Mouse (Mus musculus) ovary, postnatal 36 days (tissue): ENCODE data around the gene Rora.

Experiments
- DNase-seq: peaks from one replicate; pipeline ENCODE4 v3.0.0; 2022; ENCODE audit warnings: low spot score, mixed read lengths

Gene Rora

GRCm38 (mm10) chr9:69237316-69237715 is 583.7 kb downstream of the Rora start:
- DNase-seq = no peak

GRCm38 (mm10) chr9:69242538-69242937 is 589.0 kb downstream of the Rora start:
- no peak for DNase-seq

DNA sequence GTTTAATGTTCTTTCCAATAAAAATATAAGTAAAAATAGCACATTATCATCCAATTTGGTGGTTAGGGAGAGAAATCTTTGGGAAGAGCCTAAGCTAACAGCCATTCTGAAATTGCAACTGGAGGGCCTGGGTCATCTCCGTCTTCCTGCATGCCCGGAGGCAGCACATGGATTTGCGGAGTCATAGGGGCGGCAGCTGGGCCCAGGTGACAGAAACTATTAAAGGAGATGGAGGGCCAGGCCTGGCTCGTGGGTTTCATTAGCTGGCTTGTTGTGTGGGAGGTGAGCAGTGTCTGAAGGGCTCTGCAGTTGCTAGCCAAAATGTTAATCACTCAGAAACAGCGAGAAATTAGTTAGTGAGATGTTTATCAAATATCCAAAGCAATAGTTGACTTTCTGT is 590.0 kb downstream of the Rora start:
- DNase-seq = no peak

DNA sequence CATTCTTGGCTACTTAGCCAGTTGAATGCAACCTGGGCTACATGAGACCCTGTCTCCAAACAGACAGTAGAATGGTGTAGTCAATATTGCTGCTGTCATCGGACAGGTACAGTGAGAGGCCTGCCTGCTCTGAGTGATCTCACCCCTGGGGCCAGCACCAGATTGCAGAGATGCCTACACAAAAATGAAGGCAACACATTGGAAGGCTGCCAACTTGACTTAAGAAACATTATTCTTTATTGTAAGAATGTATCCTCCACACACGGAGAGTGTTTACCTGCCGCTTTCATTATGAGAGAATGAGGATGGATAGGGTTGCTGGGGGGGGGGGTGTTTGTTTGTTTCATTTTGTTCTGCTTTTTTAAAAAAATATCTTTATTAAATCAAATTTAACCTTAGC is 592.6 kb downstream of the Rora start:
- no peak for DNase-seq

DNA sequence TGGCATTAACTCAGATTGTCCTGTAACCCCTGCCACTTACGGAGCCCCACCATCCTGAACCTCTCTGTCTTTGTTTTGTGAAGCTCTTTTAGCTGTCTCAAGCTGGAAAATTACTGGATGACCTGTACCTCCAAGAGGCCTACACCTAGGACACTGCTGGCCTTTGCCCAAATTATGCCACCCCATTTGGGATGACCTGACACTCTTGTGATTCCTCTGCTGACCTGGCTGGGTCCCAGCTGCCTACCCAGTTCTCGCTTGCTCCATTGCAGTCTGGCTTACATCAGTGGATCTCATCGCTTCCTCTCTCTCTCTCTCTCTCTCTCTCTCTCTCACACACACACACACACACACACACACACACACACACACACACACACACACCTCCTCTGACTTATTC is 596.0 kb downstream of the Rora start:
- no peak for DNase-seq

DNA sequence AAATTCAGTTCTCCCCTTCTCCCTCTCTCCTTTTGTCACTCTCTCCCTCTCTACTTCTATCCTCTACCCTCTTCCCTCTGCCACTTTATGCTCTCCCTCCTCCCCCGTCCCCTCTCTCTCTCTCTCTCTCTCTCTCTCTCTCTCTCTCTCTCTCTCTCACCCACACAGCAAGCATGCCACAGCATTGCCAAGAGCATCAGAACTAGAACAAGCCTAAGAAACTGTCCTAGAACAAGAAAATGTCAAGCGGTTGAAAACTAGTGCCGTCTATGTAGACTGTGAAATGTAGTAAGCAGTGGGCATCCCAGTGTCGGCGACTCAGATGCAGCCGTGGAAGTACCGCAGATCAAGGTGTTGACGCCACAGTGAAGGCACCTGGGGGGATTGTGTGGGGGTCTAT is 596.7 kb downstream of the Rora start:
- no peak for DNase-seq

GRCm38 (mm10) chr9:69258506-69258905 is 604.9 kb downstream of the Rora start:
- DNase-seq = no peak

- DNase-seq = peak; percentile 78
Observed at GRCm38 (mm10) chr9:69259382-69259781, 605.8 kb downstream of the Rora start.

DNA sequence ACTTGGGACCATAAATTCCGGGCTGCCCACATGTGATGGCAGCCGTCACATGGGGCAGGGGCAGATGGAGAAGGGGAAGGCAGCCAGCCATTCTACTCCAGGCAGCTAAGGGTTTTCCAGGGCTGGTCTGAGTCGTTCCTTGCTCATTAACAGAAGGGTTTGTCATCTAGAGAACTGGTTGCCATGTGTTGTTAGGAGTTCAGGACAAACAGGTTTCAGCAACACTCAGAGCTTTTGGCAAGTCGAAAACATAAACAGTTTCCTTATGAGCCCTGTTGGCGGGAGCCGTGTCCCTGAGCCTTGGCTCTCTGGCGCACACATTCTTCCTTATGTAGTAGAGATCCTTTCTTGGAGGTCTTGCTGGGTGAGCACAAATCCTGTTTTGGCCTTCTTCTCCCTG is 611.6 kb downstream of the Rora start:
- DNase-seq = peak; percentile 15

GRCm38 (mm10) chr9:69270374-69270773 is 616.8 kb downstream of the Rora start:
- DNase-seq = no peak

DNA sequence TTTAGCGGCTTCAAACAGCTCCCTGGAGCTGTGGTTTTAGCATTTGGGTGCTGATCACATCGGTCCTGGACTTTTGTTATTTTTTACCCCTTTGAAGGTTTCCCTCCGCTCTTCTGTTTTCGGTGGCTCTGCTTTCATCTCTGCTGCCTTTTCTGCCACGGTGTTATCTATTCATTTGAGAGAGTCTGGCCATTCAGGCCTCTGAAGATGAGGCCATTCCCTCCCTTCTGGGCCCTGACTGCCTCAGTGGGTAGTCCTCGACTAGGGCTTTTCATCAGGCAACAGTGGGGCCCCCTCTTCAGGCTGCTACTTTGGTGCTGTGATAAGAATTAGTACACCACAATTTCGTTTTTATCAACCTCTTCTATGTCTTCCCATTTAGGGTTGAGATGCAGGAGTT is 617.3 kb downstream of the Rora start:
- no peak for DNase-seq

DNA sequence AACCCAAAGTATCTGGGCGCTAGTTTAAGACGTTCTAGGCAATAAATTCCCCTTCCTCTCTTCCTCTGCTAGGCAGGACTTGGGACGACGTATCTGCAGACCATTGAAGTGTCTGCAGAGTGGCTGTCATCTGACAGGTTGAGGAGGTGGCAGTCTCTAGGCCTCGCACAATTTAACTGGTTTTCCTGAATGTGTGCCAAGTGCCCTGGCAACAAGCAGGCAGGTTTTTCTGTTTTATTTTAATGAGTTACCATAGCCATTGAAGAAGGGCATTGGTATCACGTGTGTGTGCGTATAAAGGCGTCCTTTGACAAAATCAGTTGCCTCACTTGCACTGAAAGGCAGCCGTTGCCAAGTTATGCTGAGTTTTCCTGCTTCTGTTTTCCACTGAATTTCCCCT is 619.3 kb downstream of the Rora start:
- DNase-seq = no peak

GRCm38 (mm10) chr9:69274766-69275485 is 621.3 kb downstream of the Rora start:
- DNase-seq = no peak

- no peak for DNase-seq
Observed at GRCm38 (mm10) chr9:69277256-69277655, 623.7 kb downstream of the Rora start.

DNA sequence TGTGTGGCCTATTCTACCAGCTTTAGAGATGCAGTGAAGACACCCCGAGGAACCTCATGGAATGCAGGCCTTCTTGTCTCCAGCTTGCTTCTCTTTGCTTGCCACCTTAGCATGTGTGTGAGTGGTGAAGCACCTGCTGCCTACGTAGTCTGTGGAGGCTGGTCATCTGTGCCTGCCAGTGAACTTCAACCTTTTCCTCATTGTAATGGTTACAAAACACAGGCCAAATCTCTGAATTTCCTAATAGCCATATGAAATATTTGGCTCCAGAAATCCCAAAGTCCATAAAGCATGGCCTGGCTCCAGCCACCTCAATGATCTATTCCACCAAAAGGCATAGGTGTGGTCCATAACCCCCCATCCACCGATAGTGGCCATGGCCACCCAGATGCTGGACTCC is 631.4 kb downstream of the Rora start:
- DNase-seq = no peak

DNA sequence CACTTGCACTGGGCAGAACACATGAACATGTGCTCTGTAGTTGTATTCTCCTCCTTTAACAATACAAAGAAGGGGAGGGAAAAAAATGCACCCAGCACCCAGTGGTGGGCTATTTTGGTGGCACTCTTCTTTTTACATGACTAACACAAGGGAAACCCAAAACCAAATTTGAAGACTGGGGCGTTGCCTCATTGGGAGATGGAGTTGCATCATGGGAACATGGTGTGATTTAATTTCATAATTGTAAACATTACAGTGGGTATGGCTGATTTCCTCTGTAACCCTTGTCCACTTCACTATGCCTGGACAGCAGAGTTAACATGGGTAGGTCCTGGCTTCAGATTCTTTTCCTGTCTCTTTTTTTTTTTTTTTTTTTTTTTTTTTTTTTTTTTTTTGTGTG is 634.5 kb downstream of the Rora start:
- no peak for DNase-seq

DNA sequence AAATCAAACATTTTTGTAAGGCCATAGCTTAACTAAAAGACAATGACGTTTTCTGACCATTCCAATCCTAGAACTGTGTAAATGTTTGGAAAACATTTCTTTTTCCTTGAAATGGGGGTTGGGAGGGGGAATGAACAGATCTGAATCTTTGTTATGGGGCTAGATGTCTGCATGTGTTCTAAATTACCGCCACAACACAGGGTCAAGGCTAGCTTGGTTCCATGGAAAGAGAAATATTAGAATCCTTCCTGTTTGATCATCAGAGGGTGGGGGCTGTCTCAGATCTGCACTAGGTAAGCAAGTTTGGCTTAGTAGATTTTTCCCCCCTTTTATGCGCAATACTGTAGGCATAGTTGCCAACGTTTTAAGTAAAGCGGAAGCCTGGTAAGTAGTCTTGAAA is 635.0 kb downstream of the Rora start:
- DNase-seq = no peak

DNA sequence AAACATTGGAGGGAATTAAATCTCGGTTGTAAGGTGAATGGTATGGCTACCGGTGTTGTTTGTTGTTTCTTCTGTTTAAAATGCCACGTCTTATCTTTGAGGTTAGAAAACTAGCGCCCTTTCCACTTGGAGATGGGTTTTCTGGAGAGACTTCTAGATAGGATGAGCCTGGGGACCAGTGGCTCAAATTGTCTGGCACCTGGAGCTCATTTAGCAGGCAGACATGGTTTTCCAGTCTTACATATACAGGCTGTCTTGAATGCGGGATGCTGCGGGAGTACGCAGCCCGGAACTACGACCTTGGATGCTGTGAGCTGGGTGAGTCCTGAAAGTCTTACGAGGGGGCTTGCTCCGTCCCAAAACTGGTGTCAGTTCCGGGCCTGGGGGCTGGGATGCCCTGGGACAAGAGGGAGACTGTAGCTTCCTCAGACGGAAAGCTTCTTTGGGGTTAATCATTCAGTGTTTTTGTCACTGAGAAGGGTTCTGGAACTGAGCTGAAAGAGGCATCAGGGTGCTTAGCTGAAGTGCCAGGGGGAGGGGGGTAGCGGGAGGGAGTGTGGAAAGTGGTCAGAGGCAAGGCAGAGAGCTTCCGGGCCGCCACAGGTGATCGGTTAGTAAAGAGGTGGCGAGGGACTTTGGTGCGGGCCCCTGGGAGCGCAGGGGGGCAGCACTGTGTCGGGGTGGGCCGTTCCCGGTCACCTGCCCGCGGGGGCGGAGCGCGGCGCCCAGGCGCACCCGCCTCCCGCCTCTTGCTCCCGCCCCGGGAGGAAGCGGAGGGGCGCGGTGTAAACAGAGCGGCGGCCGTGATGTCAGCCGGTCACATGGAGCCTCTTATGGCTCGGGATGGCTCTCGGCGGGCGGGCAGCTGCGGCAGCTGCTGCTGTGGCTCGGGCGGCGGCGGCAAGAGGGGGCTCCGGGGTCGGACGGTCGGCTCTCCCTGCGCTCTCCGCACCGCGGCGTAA is 635.8 kb downstream of the Rora start:
- DNase-seq = peak; percentile 88

DNA sequence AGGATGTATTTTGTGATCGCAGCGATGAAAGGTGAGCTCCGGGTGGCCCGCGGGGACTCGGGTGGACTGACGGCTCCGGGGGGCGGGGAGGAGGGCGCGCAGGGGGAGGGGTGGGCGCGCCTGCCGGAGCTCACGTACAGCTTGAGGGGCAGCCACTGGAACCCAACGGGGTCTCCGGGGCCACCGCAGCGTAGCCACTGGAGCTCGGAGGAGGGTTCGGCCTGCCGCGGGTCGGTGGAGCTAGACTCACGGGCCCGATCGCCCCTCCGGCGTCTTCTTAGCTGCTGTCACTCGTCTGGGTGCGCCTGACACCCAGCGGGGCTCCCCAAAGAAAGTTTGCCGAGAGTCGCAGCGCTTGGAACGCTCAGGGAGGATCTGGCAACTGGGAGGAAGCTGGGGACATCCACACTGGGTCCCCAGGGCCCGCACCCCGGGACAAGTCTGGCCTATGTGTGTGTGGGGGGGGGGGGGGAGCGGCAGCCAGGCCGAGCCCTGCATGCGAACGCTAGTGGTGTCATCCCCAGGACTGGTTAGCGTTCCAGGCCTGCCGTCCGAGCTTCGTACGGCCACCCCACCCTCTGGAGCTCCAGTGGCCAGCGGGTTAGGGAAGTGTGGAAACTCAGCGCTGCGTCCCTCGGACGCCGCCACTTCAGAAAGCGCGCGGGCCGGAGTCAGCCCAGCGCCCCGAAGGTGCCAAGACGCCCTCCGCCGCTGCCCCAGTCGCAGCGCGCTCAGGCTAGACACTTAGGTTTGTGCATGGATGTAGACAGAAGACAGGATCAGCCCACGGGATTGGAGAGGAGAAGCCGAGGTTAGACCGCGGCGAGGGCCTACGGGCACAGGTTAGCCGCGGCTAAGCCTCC is 636.7 kb downstream of the Rora start:
- peak; percentile 40 for DNase-seq

GRCm38 (mm10) chr9:69290881-69291450 is 637.4 kb downstream of the Rora start:
- peak; percentile 39 for DNase-seq

- DNase-seq = no peak
Observed at GRCm38 (mm10) chr9:69291451-69291850, 637.9 kb downstream of the Rora start.

GRCm38 (mm10) chr9:69292353-69292752 is 638.8 kb downstream of the Rora start:
- no peak for DNase-seq
